Mouse (Mus musculus) liver, postnatal 0 days (tissue): ENCODE results near the gene 4921501E09Rik.

Source experiments
- CTCF ChIP-seq: sonication (generic); IDR thresholded peaks from 2 replicates; pipeline ENCODE4 v1.5.1; 2016; ENCODE audit warnings: antibody characterized with exemption, low read depth
- EP300 ChIP-seq: IDR thresholded peaks from 2 replicates; pipeline ENCODE4 v1.6.1; 2016; ENCODE audit warnings: antibody characterized with exemption, low read depth, mild to moderate bottlenecking

GRCm38 (mm10) chr17:33032900-33033891, 34.7 kb downstream of the 4921501E09Rik start, which contains the start of gene Zfp763:
- TF ChIP-seq CTCF (0 out of 2 replicates have a peak, but pooled peaks have one; percentile 10), EP300 (no peak)
